Mouse (Mus musculus) brain, embryonic 14.5 days (tissue): ENCODE results near the gene Olfr692.

ENCODE experiments used
- CTCF ChIP-seq: fragments of 200-500 bp; IDR thresholded peaks from 2 replicates; pipeline ENCODE4 v1.5.1; 2012; ENCODE audit warnings: inconsistent platforms, mild to moderate bottlenecking, moderate library complexity, borderline replicate concordance; ENCODE audit not compliant: insufficient read depth, insufficient read length; ENCODE audit errors: extremely low read depth
- POLR2A ChIP-seq: fragments of 200-500 bp; IDR thresholded peaks from 2 replicates; pipeline ENCODE4 v1.6.1; 2012; ENCODE audit warnings: mild to moderate bottlenecking, inconsistent platforms, borderline replicate concordance; ENCODE audit not compliant: poor library complexity, insufficient read depth, insufficient read length, severe bottlenecking; ENCODE audit errors: extremely low read depth

DNA sequence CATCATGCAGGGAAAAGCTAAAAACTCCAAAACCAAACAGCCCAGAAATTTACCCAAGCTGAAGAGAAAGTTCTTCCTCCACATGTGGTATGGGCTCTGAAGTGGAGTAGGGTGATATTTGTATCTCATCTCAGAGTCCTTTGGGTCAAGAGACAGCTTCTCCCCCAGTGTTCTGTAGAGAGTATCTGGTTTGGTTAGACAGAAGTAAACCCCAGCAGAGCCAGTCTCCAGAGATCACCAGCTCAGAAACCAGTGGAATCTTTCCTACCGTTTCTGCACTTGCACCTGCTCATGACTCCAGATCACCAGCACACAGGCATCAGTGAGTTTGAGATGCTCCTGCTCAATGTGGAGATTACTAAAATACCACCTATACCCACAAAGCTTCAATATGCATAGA, 34.0 kb upstream of the Olfr692 start, which contains the start of gene Olfr690:
- no peak for TF ChIP-seq POLR2A
- TF ChIP-seq CTCF, result no peak
